Mouse (Mus musculus) bone marrow, adult 2 months (tissue): Measurements from ENCODE around the gene Polr2l.
A peak's percentile ranks its signal among the peaks of the same experiment; 100 is the strongest.

Experiments
- CTCF ChIP-seq: fragments of 200-500 bp; IDR thresholded peaks from 2 replicates; pipeline ENCODE4 v1.5.1; 2011; ENCODE audit warnings: low read length, control low read depth; ENCODE audit not compliant: control insufficient read depth, insufficient read depth
- POLR2A ChIP-seq: fragments of 200-500 bp; IDR thresholded peaks from 2 replicates; pipeline ENCODE4 v1.6.1; 2011; ENCODE audit warnings: low read depth, mild to moderate bottlenecking, control low read depth, low read length, borderline replicate concordance; ENCODE audit not compliant: control insufficient read depth

GRCm38 (mm10) chr7:141437178-141438120 lies 37.5 kb downstream of the Polr2l start, which contains the start of gene Slc25a22:
- TF ChIP-seq POLR2A (peak; percentile 62; the same call in 1 of the 2 replicates), CTCF (peak; percentile 50; the same call in 1 of the 2 replicates)
